12 mouse cellular contexts compared by ENCODE assay signal in the genomic region with DNA sequence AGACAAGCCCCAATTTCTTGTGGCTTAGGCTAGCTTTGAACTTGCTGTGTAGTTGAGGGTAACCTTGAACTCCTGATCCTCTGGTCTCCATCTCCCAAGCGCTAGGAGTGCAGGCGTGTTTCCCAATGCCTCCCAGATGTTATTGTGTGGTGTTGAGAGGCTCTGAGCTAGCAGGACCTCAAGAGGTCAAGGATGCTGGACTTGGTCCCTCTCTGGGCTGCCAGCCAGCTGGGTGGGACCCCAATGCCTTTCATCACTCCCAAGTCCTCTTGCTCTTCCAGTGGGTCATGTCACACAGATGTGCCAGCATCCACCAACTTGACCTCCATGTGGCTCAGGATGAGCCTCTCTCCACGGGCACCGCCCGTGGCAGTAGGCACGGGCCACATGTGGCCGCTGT. TPM values are rescaled to one million over a fixed set of nuclear protein-coding genes. Genes with fewer than 3 reads are reported as not detected.
A peak's percentile ranks its signal among the peaks of the same experiment; 100 is the strongest.
DNase-seq lines count a peak whose midpoint lies in the region; ATAC-seq and TF ChIP-seq lines count a peak whose summit lies in the region.
"Had no signal": no experiment of that assay in that cellular context is flagged by ENCODE, and none has a peak within 500 bp of the region (broad histone marks: within the 10 kb centered on the region; RNA-seq: fewer than 3 reads in every experiment).

No protein-coding gene starts in this region.

- DNase-seq in lung, adult 2 months = no peak
- DNase-seq in gastrocnemius, adult 2 months = peak; percentile 69
- DNase-seq in lung, postnatal 4 days = peak; percentile 43 to 78
- DNase-seq in right cerebral cortex, adult 2 months (ENCODE audit: low spot score in 2 of 2) = no peak
- DNase-seq: cerebellum, adult 9-10 months; kidney, adult 2 months; midbrain, embryonic 14.5 days had no signal

- H3K4me3 ChIP-seq in lung, embryonic 15.5 days = no peak overlapping the region
- H3K4me3 ChIP-seq in lung, adult 2 months (replicated peaks; ENCODE audit: extremely low read depth, low read depth, low read length) = no peak overlapping the region
- no peak overlapping the region for H3K4me3 ChIP-seq in gastrocnemius, adult 2 months
- no peak overlapping the region for H3K4me3 ChIP-seq in heart, embryonic 16.5 days (ENCODE audit: low read length)
- H3K4me3 ChIP-seq: liver, embryonic 15.5 days; neural tube, embryonic 12.5 days had no signal

- H3K27ac ChIP-seq in lung, embryonic 15.5 days = no peak overlapping the region
- H3K27ac ChIP-seq in gastrocnemius, adult 2 months = no peak overlapping the region
- H3K27ac ChIP-seq in heart, embryonic 16.5 days (ENCODE audit: low read length) = peak overlapping the region; percentile 36; the same call in 1 of the 2 replicates
- H3K27ac ChIP-seq: liver, embryonic 15.5 days; neural tube, embryonic 12.5 days had no signal

- H3K4me2 ChIP-seq in lung, embryonic 15.5 days = no peak overlapping the region
- H3K4me2 ChIP-seq in heart, embryonic 16.5 days (ENCODE audit: low read depth, low read length) = no peak overlapping the region
- H3K4me2 ChIP-seq: liver, embryonic 15.5 days; neural tube, embryonic 12.5 days had no signal

- TF ChIP-seq POLR2A in lung, adult 2 months (IDR thresholded peaks at IDR 0.05; ENCODE audit: borderline replicate concordance, extremely low read depth, low read depth, low read length) = no peak

- peak; percentile 60; the same call in 1 of the 2 replicates for ATAC-seq in lung, embryonic 15.5 days (ENCODE audit: borderline replicate concordance, extremely low read depth, low FRiP score, low TSS enrichment)
- peak; percentile 54 for ATAC-seq in heart, embryonic 16.5 days (replicated peaks; ENCODE audit: extremely low read depth, insufficient read depth, low FRiP score)
- ATAC-seq in cerebellum, adult (ENCODE audit: insufficient number of reproducible peaks, low FRiP score, low TSS enrichment) = no peak

- WGBS in lung, embryonic 15.5 days = 62% methylated on average over 7 of the region's 7 CpGs
- 70% methylated on average over 7 of the region's 7 CpGs for WGBS in lung, adult 2 months
- 59% methylated on average over 7 of the region's 7 CpGs for WGBS in heart, embryonic 16.5 days

- no peaks in the 10 kb centered on the region for H3K36me3 ChIP-seq in lung, embryonic 15.5 days
- H3K36me3 ChIP-seq in heart, embryonic 16.5 days (ENCODE audit: control insufficient read depth, insufficient read depth) = no peaks in the 10 kb centered on the region
- H3K36me3 ChIP-seq: liver, embryonic 15.5 days; neural tube, embryonic 12.5 days had no signal

- no peaks in the 10 kb centered on the region for H3K27me3 ChIP-seq in lung, embryonic 15.5 days
- no peaks in the 10 kb centered on the region for H3K27me3 ChIP-seq in heart, embryonic 16.5 days (ENCODE audit: control insufficient read depth, insufficient read depth, low read length)
- H3K27me3 ChIP-seq: liver, embryonic 15.5 days had no signal

- no peak for TF ChIP-seq CTCF in lung, adult 2 months (IDR thresholded peaks at IDR 0.05; ENCODE audit: insufficient read depth, low read length)
- TF ChIP-seq CTCF in gastrocnemius, adult 2 months (IDR thresholded peaks at IDR 0.05) = no peak

- no peaks in the 10 kb centered on the region for H3K4me1 ChIP-seq in lung, embryonic 15.5 days
- H3K4me1 ChIP-seq in lung, adult 2 months (ENCODE audit: control insufficient read depth, insufficient read depth, low read length) = no peaks in the 10 kb centered on the region
- peaks cover 30% of the 10 kb centered on the region for H3K4me1 ChIP-seq in heart, embryonic 16.5 days (ENCODE audit: control insufficient read depth, insufficient read depth, low read length)
- H3K4me1 ChIP-seq: liver, embryonic 15.5 days had no signal

- H3K9ac ChIP-seq in lung, embryonic 15.5 days = no peak overlapping the region
- H3K9ac ChIP-seq in heart, embryonic 16.5 days (ENCODE audit: low read length) = no peak overlapping the region
- H3K9ac ChIP-seq: liver, embryonic 15.5 days; neural tube, embryonic 12.5 days had no signal

- intact Hi-C loops in gastrocnemius, adult 2 months (cut with DNase I) = no loop called here

- no peaks in the 10 kb centered on the region for H3K9me3 ChIP-seq in lung, embryonic 15.5 days
- no peaks in the 10 kb centered on the region for H3K9me3 ChIP-seq in heart, embryonic 16.5 days (replicated peaks; ENCODE audit: control insufficient read depth, low read length)
- H3K9me3 ChIP-seq: liver, embryonic 15.5 days; neural tube, embryonic 12.5 days had no signal

RNA-seq across cellular contexts. Expression of a gene that starts 16.9 kb away (rescaled TPM):
- polyA plus RNA-seq in lung, embryonic 15.5 days (2015; fragmentation: Nextera tagmentation; extraction: Ambion mirVana) = 6.7 and 7.8 TPM in 2 replicates
- 3.2 and 5.3 TPM in 2 replicates for polyA plus RNA-seq in lung, adult 2 months (2012; rRNA removed)
- total RNA-seq in gastrocnemius, adult 2 months (2021) = under 1 TPM; 0.23 to 0.45 TPM
- 32.8 and 33.3 TPM in 2 replicates for polyA plus RNA-seq in heart, embryonic 16.5 days (2015; fragmentation: Nextera tagmentation; extraction: Ambion mirVana)

RNA-seq across cellular contexts. Expression of a gene that starts 54.3 kb away (rescaled TPM):
- polyA plus RNA-seq in lung, embryonic 15.5 days (2015; fragmentation: Nextera tagmentation; extraction: Ambion mirVana) = 0.06 and 0.22 TPM in 2 replicates
- 0.14 and 0.15 TPM in 2 replicates for polyA plus RNA-seq in lung, adult 2 months (2012; rRNA removed)
- not detected for total RNA-seq in gastrocnemius, adult 2 months (2021)
- polyA plus RNA-seq in heart, embryonic 16.5 days (2015; fragmentation: Nextera tagmentation; extraction: Ambion mirVana) = 0.69 and 1.6 TPM in 2 replicates
- polyA plus RNA-seq: liver, embryonic 15.5 days had no signal

Comparison
In these comparisons a context has a peak if more than half of its experiments do, and no peak if none do; other contexts are left out.
1. DNase-seq: peak in gastrocnemius, adult 2 months (single experiment) and lung, postnatal 4 days (2 of 2); none in lung, adult 2 months (single experiment) and right cerebral cortex, adult 2 months (0 of 2).